ENCODE assay signal across 10 mouse cellular contexts in the genomic region with DNA sequence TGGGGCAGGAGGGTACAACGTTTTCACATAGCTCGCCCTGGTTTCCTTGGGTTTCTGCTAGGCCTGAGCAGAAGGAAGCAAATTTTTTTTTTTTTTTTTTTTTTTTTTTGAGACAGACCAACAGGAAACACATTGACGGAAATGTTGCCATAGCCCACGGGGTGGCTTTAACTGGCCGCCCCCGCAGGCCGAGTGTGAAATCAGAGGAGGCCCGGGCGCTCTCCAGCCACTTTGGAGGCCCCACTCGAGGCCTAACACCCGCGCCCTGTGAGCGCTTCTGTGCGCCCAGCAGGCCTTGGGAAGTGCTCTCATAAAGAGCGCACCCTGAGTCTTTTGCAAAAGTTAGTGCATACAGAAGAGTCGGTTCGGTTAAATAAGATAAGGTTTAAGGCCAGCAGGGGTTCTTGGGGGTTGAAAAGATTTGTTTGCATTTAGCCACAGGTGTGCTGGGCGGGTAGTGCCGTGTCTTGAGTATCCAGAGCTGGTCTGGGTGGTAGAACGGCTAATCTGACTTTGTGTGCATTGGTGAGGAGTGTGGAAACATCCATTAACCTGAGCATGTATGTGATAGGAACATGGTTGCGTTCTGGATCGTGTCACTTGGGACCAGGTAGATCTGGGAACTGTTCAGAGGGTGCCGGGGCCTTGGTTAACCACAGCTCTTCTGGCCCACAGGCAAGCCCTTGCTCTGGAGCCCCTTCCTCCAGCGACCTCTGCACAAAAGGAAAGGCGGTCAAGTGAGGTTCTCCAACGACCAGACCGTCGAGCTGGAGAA. TPM values are rescaled to one million over a fixed set of nuclear protein-coding genes. Genes with fewer than 3 reads are reported as not detected.
A peak's percentile ranks its signal among the peaks of the same experiment; 100 is the strongest.
DNase-seq lines count a peak whose midpoint lies in the region; ATAC-seq lines count a peak whose summit lies in the region.
"Had no signal": no experiment of that assay in that cellular context is flagged by ENCODE, and none has a peak within 500 bp of the region (broad histone marks: within the 10 kb centered on the region; RNA-seq: fewer than 3 reads in every experiment).

No protein-coding gene starts in this region.

- peak overlapping the region; percentile 60 for H3K4me3 ChIP-seq in heart, embryonic 11.5 days (ENCODE audit: low read depth, low read length)
- no peak overlapping the region for H3K4me3 ChIP-seq in forebrain, embryonic 12.5 days (replicated peaks)
- H3K4me3 ChIP-seq: hindbrain, embryonic 15.5 days had no signal

- H3K27me3 ChIP-seq in heart, embryonic 11.5 days (ENCODE audit: control insufficient read depth, insufficient read depth, low read length), result peaks cover 65% of the 10 kb centered on the region
- H3K27me3 ChIP-seq in forebrain, embryonic 12.5 days, result peaks cover 89% of the 10 kb centered on the region

- 0 out of 2 replicates have a peak overlapping the region, but pooled peaks have one; percentile 16 for H3K9ac ChIP-seq in heart, embryonic 11.5 days (ENCODE audit: low read depth, low read length)
- H3K9ac ChIP-seq in forebrain, embryonic 12.5 days, result no peak overlapping the region
- H3K9ac ChIP-seq: hindbrain, embryonic 15.5 days had no signal

- WGBS in heart, embryonic 11.5 days (ENCODE audit: insufficient replicate concordance), result 5% methylated on average over 28 of the region's 28 CpGs
- WGBS in forebrain, embryonic 12.5 days, result 2% methylated on average over 28 of the region's 28 CpGs

- intact Hi-C loops in gastrocnemius, postnatal 14 days (cut with DNase I; ENCODE audit: low total_unique reads), result no loop called here
- intact Hi-C loops in gastrocnemius, postnatal 36 days (cut with DNase I), result loop anchor here (5.0 kb wide), 1 partner anchor 71 kb away; no protein-coding TSS in a partner anchor

- DNase-seq in gastrocnemius, postnatal 14 days, result peak; percentile 35
- no peak for DNase-seq in gastrocnemius, postnatal 36 days
- peak; percentile 47 for DNase-seq in R1 (ENCODE audit: low read depth, low spot score)
- peak; percentile 41 to 63 for DNase-seq in kidney, postnatal 4 days
- DNase-seq in ovary, adult 18-20 months (ENCODE audit: low spot score), result no peak

- ATAC-seq in heart, embryonic 11.5 days (replicated peaks; ENCODE audit: insufficient number of reproducible peaks, low FRiP score, low TSS enrichment), result no peak
- peak; percentile 32 for ATAC-seq in megakaryocyte progenitor cell, adult 5-6 weeks (replicated peaks; ENCODE audit: poor library complexity)
- ATAC-seq in forebrain, embryonic 12.5 days (ENCODE audit: low FRiP score), result no peak

- peak overlapping the region; percentile 77 for H3K4me2 ChIP-seq in heart, embryonic 11.5 days
- H3K4me2 ChIP-seq in forebrain, embryonic 12.5 days, result no peak overlapping the region

- H3K4me1 ChIP-seq in heart, embryonic 11.5 days (ENCODE audit: control insufficient read depth, insufficient read depth, low read length), result no peaks in the 10 kb centered on the region; the same call in none of the 2 replicates
- H3K4me1 ChIP-seq in forebrain, embryonic 12.5 days, result peaks cover 18% of the 10 kb centered on the region

- H3K9me3 ChIP-seq in heart, embryonic 11.5 days (replicated peaks; ENCODE audit: control insufficient read depth, low read length), result no peaks in the 10 kb centered on the region
- H3K9me3 ChIP-seq in forebrain, embryonic 12.5 days, result no peaks in the 10 kb centered on the region
- H3K9me3 ChIP-seq: hindbrain, embryonic 15.5 days had no signal

- no peak overlapping the region for H3K27ac ChIP-seq in heart, embryonic 11.5 days (ENCODE audit: low read depth, low read length)
- no peak overlapping the region for H3K27ac ChIP-seq in forebrain, embryonic 12.5 days
- H3K27ac ChIP-seq: hindbrain, embryonic 15.5 days had no signal

- no peaks in the 10 kb centered on the region for H3K36me3 ChIP-seq in heart, embryonic 11.5 days (ENCODE audit: control insufficient read depth, insufficient read depth, low read length)
- no peaks in the 10 kb centered on the region for H3K36me3 ChIP-seq in forebrain, embryonic 12.5 days (replicated peaks)
- H3K36me3 ChIP-seq: hindbrain, embryonic 15.5 days had no signal

RNA-seq across cellular contexts. Expression of gene Hhex, which starts 2.1 kb away (rescaled TPM):
- 1 to 10 TPM; 3.4 to 3.9 TPM for total RNA-seq in gastrocnemius, postnatal 14 days (2021)
- total RNA-seq in gastrocnemius, postnatal 36 days (2021), result 1 to 10 TPM; 1.4 to 2.2 TPM
- polyA plus RNA-seq in heart, embryonic 11.5 days (2014; fragmentation: Nextera tagmentation; extraction: Ambion mirVana), result 10.9 and 13.4 TPM in 2 replicates
- total RNA-seq in megakaryocyte progenitor cell, adult 5-6 weeks (2015), result 87.2 and 88.1 TPM in 2 replicates
- 28.2 and 29.9 TPM in 2 replicates for total RNA-seq in megakaryocyte progenitor cell, adult 5-6 weeks (2017)
- polyA plus RNA-seq in forebrain, embryonic 12.5 days (2016; fragmentation: Nextera tagmentation; extraction: Ambion mirVana), result 4.8 and 5.4 TPM in 2 replicates
- total RNA-seq: MEL had no signal

Comparison
In these comparisons a context has a peak if more than half of its experiments do, and no peak if none do; other contexts are left out.
1. DNase-seq: peak in gastrocnemius, postnatal 14 days (single experiment), R1 (single experiment) and kidney, postnatal 4 days (2 of 2); none in gastrocnemius, postnatal 36 days (0 of 2) and ovary, adult 18-20 months (single experiment).
2. RNA of gene Hhex, which starts 2.1 kb away (total RNA-seq): 28.2 to 88.1 TPM in megakaryocyte progenitor cell, adult 5-6 weeks; 3.4 to 3.9 TPM in gastrocnemius, postnatal 14 days and 1.4 to 2.2 TPM in gastrocnemius, postnatal 36 days; every median in the first group is over 4 times any median in the second.